Mouse (Mus musculus) layer of hippocampus, adult 9-10 months (tissue): ENCODE results near the gene Fam102a.
A peak's percentile ranks its signal among the peaks of the same experiment; 100 is the strongest.
"Not testable (repeated sequence)": the region's sequence is repeated elsewhere in the genome, so short reads cannot be mapped to it uniquely, and the experiment has no call there.

Source experiments
- DNase-seq: peaks from one replicate; pipeline ENCODE4 v3.0.0; 2022; ENCODE audit warnings: low spot score

Gene Fam102a

GRCm38 (mm10) chr2:32534733-32535471 lies at the start of gene Fam102a:
Gene Fam102a, plus strand, starts transcription at chr2:32535332.
- peak; percentile 91 for DNase-seq

- DNase-seq = no peak
These were observed 49.4 kb upstream of the Fam102a start for GRCm38 (mm10) chr2:32485751-32486150.

- no peak for DNase-seq
These were observed 49.0 kb upstream of the Fam102a start for GRCm38 (mm10) chr2:32486155-32486554.

- peak; percentile 97 for DNase-seq
These were observed 48.0 kb upstream of the Fam102a start for GRCm38 (mm10) chr2:32487124-32487623.

GRCm38 (mm10) chr2:32488679-32489078 lies 46.5 kb upstream of the Fam102a start:
- peak; percentile 73 for DNase-seq

- DNase-seq = not testable (repeated sequence)
These were observed 44.4 kb upstream of the Fam102a start for GRCm38 (mm10) chr2:32490730-32491129.

- no peak for DNase-seq
These were observed 42.5 kb upstream of the Fam102a start for GRCm38 (mm10) chr2:32492661-32493060.

GRCm38 (mm10) chr2:32493301-32493701 lies 41.8 kb upstream of the Fam102a start:
- no peak for DNase-seq

GRCm38 (mm10) chr2:32494522-32494921 lies 40.6 kb upstream of the Fam102a start:
- no peak for DNase-seq

- DNase-seq = no peak
These were observed 39.9 kb upstream of the Fam102a start for GRCm38 (mm10) chr2:32495185-32495726.

- DNase-seq = no peak
These were observed 38.9 kb upstream of the Fam102a start for GRCm38 (mm10) chr2:32496190-32496589.

GRCm38 (mm10) chr2:32499365-32499764 lies 35.8 kb upstream of the Fam102a start:
- DNase-seq = no peak

GRCm38 (mm10) chr2:32500461-32500860 lies 34.7 kb upstream of the Fam102a start:
- DNase-seq = no peak

GRCm38 (mm10) chr2:32501754-32502324 lies 33.3 kb upstream of the Fam102a start:
- no peak for DNase-seq

- DNase-seq = no peak
These were observed 32.3 kb upstream of the Fam102a start for GRCm38 (mm10) chr2:32502843-32503242.

GRCm38 (mm10) chr2:32503588-32503987 lies 31.5 kb upstream of the Fam102a start:
- no peak for DNase-seq

- no peak for DNase-seq
These were observed 29.6 kb upstream of the Fam102a start for GRCm38 (mm10) chr2:32505536-32505935.

GRCm38 (mm10) chr2:32506673-32507668 lies 28.2 kb upstream of the Fam102a start:
- DNase-seq = no peak

GRCm38 (mm10) chr2:32507906-32508305 lies 27.2 kb upstream of the Fam102a start:
- DNase-seq = no peak

GRCm38 (mm10) chr2:32509287-32509686 lies 25.8 kb upstream of the Fam102a start:
- no peak for DNase-seq

GRCm38 (mm10) chr2:32509896-32510295 lies 25.2 kb upstream of the Fam102a start:
- DNase-seq = no peak

GRCm38 (mm10) chr2:32512592-32512991 lies 22.5 kb upstream of the Fam102a start:
- no peak for DNase-seq
